Mouse (Mus musculus): ENCODE measurements around the gene Znfx1. TPM values are rescaled to one million over a fixed set of nuclear protein-coding genes. Genes with fewer than 3 reads are reported as not detected.

The Znfx1 gene
- polyA plus RNA-seq (2014; fragmentation: Nextera tagmentation; extraction: Ambion mirVana): 9.5 and 10.2 TPM in 2 replicates

GRCm38 (mm10) chr2:167062965-167063880 lies at the start of gene Znfx1:
Znfx1 (minus strand) TSS chr2:167063015.
- H3K27me3 ChIP-seq (replicated peaks; ENCODE audit: control insufficient read depth, insufficient read depth, low read length): no peaks in the 10 kb centered on the region
- H3K9ac ChIP-seq (ENCODE audit: low read depth, low read length): peak within 1 kb of the TSS; percentile 89
- peak within 1 kb of the TSS; percentile 67 for H3K4me3 ChIP-seq (ENCODE audit: low read depth, low read length)
- peak within 1 kb of the TSS; percentile 86 for H3K27ac ChIP-seq (replicated peaks; ENCODE audit: low read depth, low read length)
- no peaks in the 10 kb centered on the region for H3K9me3 ChIP-seq (ENCODE audit: control insufficient read depth, low read length)
- H3K4me2 ChIP-seq (ENCODE audit: low read depth, low read length): peak within 1 kb of the TSS; percentile 91
- peaks cover 40% of the 10 kb centered on the region for H3K36me3 ChIP-seq (ENCODE audit: control insufficient read depth, insufficient read depth, low read length)
- peak; percentile 95 for ATAC-seq (ENCODE audit: low read depth)
- 1% methylated on average over 48 of the region's 57 CpGs for WGBS
- DNase-seq (ENCODE audit: low spot score): peak; percentile 97
- peaks cover 16% of the 10 kb centered on the region for H3K4me1 ChIP-seq (ENCODE audit: control insufficient read depth, insufficient read depth, low read length)

GRCm38 (mm10) chr2:167112259-167112658 lies 49.4 kb upstream of the Znfx1 start:
- no peaks in the 10 kb centered on the region for H3K9me3 ChIP-seq (ENCODE audit: control insufficient read depth, low read length)
- H3K4me2 ChIP-seq (ENCODE audit: low read depth, low read length): no peak overlapping the region
- no peak overlapping the region for H3K9ac ChIP-seq (ENCODE audit: low read depth, low read length)
- no peaks in the 10 kb centered on the region for H3K4me1 ChIP-seq (ENCODE audit: control insufficient read depth, insufficient read depth, low read length)
- ATAC-seq (ENCODE audit: low read depth) (peak; percentile 24; the same call in 1 of the 2 replicates), DNase-seq (ENCODE audit: low spot score) (no peak)
- H3K36me3 ChIP-seq (ENCODE audit: control insufficient read depth, insufficient read depth, low read length): no peaks in the 10 kb centered on the region
- H3K27me3 ChIP-seq (replicated peaks; ENCODE audit: control insufficient read depth, insufficient read depth, low read length): no peaks in the 10 kb centered on the region
- H3K4me3 ChIP-seq (ENCODE audit: low read depth, low read length): no peak overlapping the region
- WGBS: 43% methylated on average over 7 of the region's 7 CpGs
- no peak overlapping the region for H3K27ac ChIP-seq (replicated peaks; ENCODE audit: low read depth, low read length)

- Histone ChIP-seq H3K4me1 (ENCODE audit: control insufficient read depth, insufficient read depth, low read length) (no peaks in the 10 kb centered on the region), H3K4me3 (ENCODE audit: low read depth, low read length) (no peak overlapping the region), H3K27ac (replicated peaks; ENCODE audit: low read depth, low read length) (no peak overlapping the region), H3K27me3 (replicated peaks; ENCODE audit: control insufficient read depth, insufficient read depth, low read length) (no peaks in the 10 kb centered on the region), H3K4me2 (ENCODE audit: low read depth, low read length) (no peak overlapping the region), H3K9ac (ENCODE audit: low read depth, low read length) (no peak overlapping the region), H3K9me3 (ENCODE audit: control insufficient read depth, low read length) (no peaks in the 10 kb centered on the region; the same call in 1 of the 2 replicates), H3K36me3 (ENCODE audit: control insufficient read depth, insufficient read depth, low read length) (no peaks in the 10 kb centered on the region)
- ATAC-seq (ENCODE audit: low read depth) (no peak), DNase-seq (ENCODE audit: low spot score) (peak; percentile 50)
- 66% methylated on average over 8 of the region's 8 CpGs for WGBS
Measured at GRCm38 (mm10) chr2:167109506-167109905, 46.7 kb upstream of the Znfx1 start.

GRCm38 (mm10) chr2:167103546-167103945 lies 40.7 kb upstream of the Znfx1 start:
- 54% methylated on average over 7 of the region's 7 CpGs for WGBS
- Histone ChIP-seq H3K27me3 (replicated peaks; ENCODE audit: control insufficient read depth, insufficient read depth, low read length) (no peaks in the 10 kb centered on the region), H3K36me3 (ENCODE audit: control insufficient read depth, insufficient read depth, low read length) (no peaks in the 10 kb centered on the region), H3K4me2 (ENCODE audit: low read depth, low read length) (no peak overlapping the region), H3K4me1 (ENCODE audit: control insufficient read depth, insufficient read depth, low read length) (no peaks in the 10 kb centered on the region), H3K27ac (replicated peaks; ENCODE audit: low read depth, low read length) (no peak overlapping the region), H3K4me3 (ENCODE audit: low read depth, low read length) (no peak overlapping the region), H3K9ac (ENCODE audit: low read depth, low read length) (no peak overlapping the region), H3K9me3 (ENCODE audit: control insufficient read depth, low read length) (no peaks in the 10 kb centered on the region; the same call in 1 of the 2 replicates)
- ATAC-seq (ENCODE audit: low read depth) (peak; percentile 64; the same call in 1 of the 2 replicates), DNase-seq (ENCODE audit: low spot score) (peak; percentile 70)

GRCm38 (mm10) chr2:167101743-167102441 lies 39.1 kb upstream of the Znfx1 start:
- Histone ChIP-seq H3K9ac (ENCODE audit: low read depth, low read length) (no peak overlapping the region), H3K36me3 (ENCODE audit: control insufficient read depth, insufficient read depth, low read length) (no peaks in the 10 kb centered on the region), H3K4me2 (ENCODE audit: low read depth, low read length) (no peak overlapping the region), H3K27ac (replicated peaks; ENCODE audit: low read depth, low read length) (no peak overlapping the region), H3K4me3 (ENCODE audit: low read depth, low read length) (no peak overlapping the region), H3K4me1 (ENCODE audit: control insufficient read depth, insufficient read depth, low read length) (no peaks in the 10 kb centered on the region), H3K9me3 (ENCODE audit: control insufficient read depth, low read length) (no peaks in the 10 kb centered on the region; the same call in 1 of the 2 replicates), H3K27me3 (replicated peaks; ENCODE audit: control insufficient read depth, insufficient read depth, low read length) (no peaks in the 10 kb centered on the region)
- 74% methylated on average over 17 of the region's 17 CpGs for WGBS
- ATAC-seq (ENCODE audit: low read depth): no peak
- no peak for DNase-seq (ENCODE audit: low spot score)

GRCm38 (mm10) chr2:167094688-167095087 lies 31.9 kb upstream of the Znfx1 start:
- Histone ChIP-seq H3K4me3 (ENCODE audit: low read depth, low read length) (no peak overlapping the region), H3K9me3 (ENCODE audit: control insufficient read depth, low read length) (no peaks in the 10 kb centered on the region), H3K9ac (ENCODE audit: low read depth, low read length) (no peak overlapping the region; the same call in 1 of the 2 replicates), H3K36me3 (ENCODE audit: control insufficient read depth, insufficient read depth, low read length) (no peaks in the 10 kb centered on the region), H3K27ac (replicated peaks; ENCODE audit: low read depth, low read length) (no peak overlapping the region), H3K4me2 (ENCODE audit: low read depth, low read length) (no peak overlapping the region), H3K4me1 (ENCODE audit: control insufficient read depth, insufficient read depth, low read length) (no peaks in the 10 kb centered on the region), H3K27me3 (replicated peaks; ENCODE audit: control insufficient read depth, insufficient read depth, low read length) (no peaks in the 10 kb centered on the region)
- WGBS: 88% methylated on average over 4 of the region's 4 CpGs
- ATAC-seq (ENCODE audit: low read depth): no peak
- DNase-seq (ENCODE audit: low spot score): no peak

- 88% methylated on average over 13 of the region's 13 CpGs for WGBS
- H3K36me3 ChIP-seq (ENCODE audit: control insufficient read depth, insufficient read depth, low read length): no peaks in the 10 kb centered on the region
- ATAC-seq (ENCODE audit: low read depth) (no peak), DNase-seq (ENCODE audit: low spot score) (no peak)
- H3K9me3 ChIP-seq (ENCODE audit: control insufficient read depth, low read length): no peaks in the 10 kb centered on the region
- H3K4me2 ChIP-seq (ENCODE audit: low read depth, low read length): no peak overlapping the region
- no peaks in the 10 kb centered on the region for H3K27me3 ChIP-seq (replicated peaks; ENCODE audit: control insufficient read depth, insufficient read depth, low read length)
- no peak overlapping the region for H3K9ac ChIP-seq (ENCODE audit: low read depth, low read length)
- H3K4me3 ChIP-seq (ENCODE audit: low read depth, low read length): no peak overlapping the region
- no peak overlapping the region for H3K27ac ChIP-seq (replicated peaks; ENCODE audit: low read depth, low read length)
- H3K4me1 ChIP-seq (ENCODE audit: control insufficient read depth, insufficient read depth, low read length): no peaks in the 10 kb centered on the region
Measured at GRCm38 (mm10) chr2:167093171-167093900, 30.5 kb upstream of the Znfx1 start.

- H3K27me3 ChIP-seq (replicated peaks; ENCODE audit: control insufficient read depth, insufficient read depth, low read length): no peaks in the 10 kb centered on the region
- H3K36me3 ChIP-seq (ENCODE audit: control insufficient read depth, insufficient read depth, low read length): no peaks in the 10 kb centered on the region
- H3K27ac ChIP-seq (replicated peaks; ENCODE audit: low read depth, low read length): no peak overlapping the region
- peak; percentile 50 for DNase-seq (ENCODE audit: low spot score)
- 67% methylated on average over 1 of the region's 1 CpGs for WGBS
- no peaks in the 10 kb centered on the region for H3K9me3 ChIP-seq (ENCODE audit: control insufficient read depth, low read length)
- H3K4me2 ChIP-seq (ENCODE audit: low read depth, low read length): no peak overlapping the region
- H3K9ac ChIP-seq (ENCODE audit: low read depth, low read length): no peak overlapping the region
- H3K4me1 ChIP-seq (ENCODE audit: control insufficient read depth, insufficient read depth, low read length): no peaks in the 10 kb centered on the region
- no peak for ATAC-seq (ENCODE audit: low read depth)
- no peak overlapping the region for H3K4me3 ChIP-seq (ENCODE audit: low read depth, low read length)
Measured at GRCm38 (mm10) chr2:167090271-167090670, 27.5 kb upstream of the Znfx1 start.
